Mouse (Mus musculus): Measurements from ENCODE around the gene Lingo4.

Lingo4 gene

DNA sequence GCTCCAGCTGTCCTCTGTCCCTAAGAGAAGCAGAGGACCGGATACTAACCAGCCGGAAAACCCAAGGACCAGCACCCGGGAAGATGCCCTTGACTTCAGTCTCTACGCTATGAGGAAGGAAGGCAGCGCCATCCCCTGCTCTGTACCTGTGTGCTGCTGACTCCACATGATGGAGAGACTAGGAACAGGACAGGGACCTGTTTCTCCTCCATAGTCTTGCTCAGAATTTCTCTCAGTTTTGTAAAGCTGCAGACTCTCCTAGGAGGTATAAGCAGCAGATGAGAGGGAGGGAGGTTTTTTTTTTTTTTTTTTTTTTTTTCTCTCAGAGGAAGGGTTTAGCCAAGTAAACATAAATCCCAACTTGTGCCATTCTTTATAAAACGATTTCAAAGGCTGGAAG, at the start of gene Lingo4:
Lingo4 (plus strand) TSS at position 301 of the 400 bp plus-strand sequence.
- DNase-seq (ENCODE audit: low spot score in 2 of 2) = no peak

GRCm38 (mm10) chr3:94360812-94361211, 37.5 kb upstream of the Lingo4 start:
- no peak for DNase-seq (ENCODE audit: low spot score in 2 of 2)

DNA sequence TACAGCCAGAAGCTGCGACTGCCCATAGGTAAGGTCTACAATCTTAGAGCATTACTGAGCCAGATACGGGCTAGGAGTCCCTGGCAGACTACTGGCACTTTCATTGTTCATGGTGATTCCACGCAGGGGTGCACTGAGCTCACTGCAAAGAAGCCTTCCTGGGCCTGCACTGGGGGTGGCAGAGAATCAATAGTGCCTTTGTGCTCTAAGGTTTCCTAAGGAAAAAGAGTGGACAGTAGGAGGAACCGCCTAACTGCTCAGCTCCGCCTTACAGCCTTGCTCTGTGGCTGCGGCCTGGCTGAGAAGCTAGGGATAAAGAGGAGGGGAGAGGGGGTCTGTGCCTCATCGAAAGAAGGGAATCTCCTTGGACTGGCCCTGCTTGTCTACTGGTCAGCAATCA, 36.2 kb upstream of the Lingo4 start, which contains the start of gene C2cd4d:
C2cd4d (plus strand) TSS at position 301 of the 400 bp plus-strand sequence.
- DNase-seq (ENCODE audit: low spot score in 2 of 2) = no peak

DNA sequence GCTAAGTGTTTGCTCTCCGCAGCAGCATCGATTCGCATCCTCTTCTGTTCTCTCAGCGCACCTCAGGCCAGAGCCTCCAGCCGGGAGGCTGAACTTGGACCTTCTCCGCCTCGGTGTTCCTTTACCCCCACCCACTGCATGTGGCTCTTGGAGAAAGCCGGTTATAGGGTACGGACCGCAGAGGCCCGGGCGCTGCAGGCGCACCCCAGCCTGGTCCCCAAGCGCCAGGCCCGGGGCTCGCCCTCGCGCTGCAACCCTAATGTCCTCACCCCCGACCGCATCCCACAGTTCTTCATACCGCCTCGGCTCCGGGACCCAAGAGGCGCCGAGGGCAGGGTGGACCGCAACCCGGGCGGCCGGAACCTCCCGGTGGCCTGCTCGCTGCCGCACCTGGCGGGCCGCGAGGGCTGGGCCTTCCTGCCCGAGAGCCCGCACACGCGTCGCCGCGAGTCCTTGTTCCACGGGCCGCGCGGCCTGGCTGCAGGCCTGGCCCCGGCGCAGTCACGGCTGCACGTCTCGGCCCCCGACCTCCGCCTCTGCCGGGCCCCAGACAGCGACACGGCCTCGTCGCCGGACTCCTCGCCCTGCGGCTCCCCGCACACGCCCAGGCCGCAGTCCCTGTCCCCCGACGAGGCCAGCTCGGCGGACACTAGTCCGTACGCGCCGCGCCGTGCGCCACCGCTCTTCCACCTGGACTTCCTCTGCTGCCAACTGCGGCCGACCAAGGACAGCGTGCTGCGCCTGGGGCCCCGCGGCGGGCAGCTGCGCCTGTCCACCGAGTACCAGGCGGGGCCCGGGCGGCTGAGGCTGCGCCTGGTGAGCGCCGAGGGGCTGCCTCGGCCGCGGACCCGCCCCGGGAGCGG, 34.8 kb upstream of the Lingo4 start:
- no peak for DNase-seq (ENCODE audit: low spot score in 2 of 2)

- DNase-seq (ENCODE audit: low spot score in 2 of 2) = no peak
Measured at GRCm38 (mm10) chr3:94364154-94364526, 34.2 kb upstream of the Lingo4 start.

- DNase-seq (ENCODE audit: low spot score in 2 of 2) = peak; percentile 61 to 83
Measured at GRCm38 (mm10) chr3:94366761-94367160, 31.6 kb upstream of the Lingo4 start.

DNA sequence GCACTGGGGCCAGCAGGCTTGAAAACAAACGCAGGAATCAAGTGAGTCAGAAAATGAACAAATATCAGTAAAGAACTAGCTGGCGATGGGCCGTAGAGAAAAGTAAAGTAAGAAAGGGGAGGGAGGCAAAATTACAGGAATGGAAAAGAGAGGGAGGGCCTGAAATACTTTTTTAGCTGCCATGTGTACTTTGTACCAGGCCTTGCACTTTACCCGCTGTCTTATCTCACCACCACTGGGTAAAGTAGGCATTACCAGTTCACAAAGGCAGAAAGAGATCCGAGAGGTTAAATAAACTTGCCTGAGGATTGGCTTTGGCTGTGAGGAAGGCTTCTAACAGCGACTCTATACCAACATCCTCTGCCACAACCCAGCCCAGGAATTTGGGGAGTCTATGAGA, 30.8 kb upstream of the Lingo4 start:
- DNase-seq (ENCODE audit: low spot score in 2 of 2) = no peak

- DNase-seq (ENCODE audit: low spot score in 2 of 2) = no peak
Measured at GRCm38 (mm10) chr3:94368631-94369030, 29.7 kb upstream of the Lingo4 start.

GRCm38 (mm10) chr3:94369709-94370108, 28.6 kb upstream of the Lingo4 start:
- no peak for DNase-seq (ENCODE audit: low spot score in 2 of 2)

GRCm38 (mm10) chr3:94371637-94372036, 26.7 kb upstream of the Lingo4 start:
- no peak for DNase-seq (ENCODE audit: low spot score in 2 of 2)

- no peak for DNase-seq (ENCODE audit: low spot score in 2 of 2)
Measured at GRCm38 (mm10) chr3:94372038-94372437, 26.3 kb upstream of the Lingo4 start.

- DNase-seq (ENCODE audit: low spot score in 2 of 2) = no peak
Measured at GRCm38 (mm10) chr3:94372641-94373040, 25.7 kb upstream of the Lingo4 start, which contains the start of gene Rorc. Gene Rorc (plus strand): TSS chr3:94372794.

DNA sequence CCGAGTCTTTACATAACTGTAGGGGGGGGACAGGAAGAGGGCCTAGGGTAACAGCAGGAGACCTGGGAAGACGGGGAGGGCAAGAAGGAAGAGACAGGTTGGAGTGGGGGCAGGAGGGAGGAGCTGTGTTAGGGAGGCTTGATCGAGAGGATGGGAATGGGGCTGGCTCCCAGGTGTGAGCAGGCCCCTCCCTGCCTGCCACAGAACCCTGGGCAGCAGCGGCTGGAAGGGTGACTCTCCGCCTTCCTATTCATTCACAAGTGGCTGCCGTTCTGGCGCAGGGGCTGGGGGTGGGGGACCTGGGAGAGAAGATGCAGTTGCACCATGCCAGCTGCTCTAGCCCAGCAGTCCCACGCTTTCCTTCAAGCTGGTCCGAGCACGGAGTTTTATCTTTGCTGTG, 25.2 kb upstream of the Lingo4 start:
- no peak for DNase-seq (ENCODE audit: low spot score in 2 of 2)

GRCm38 (mm10) chr3:94373597-94374011, 24.7 kb upstream of the Lingo4 start:
- no peak for DNase-seq (ENCODE audit: low spot score in 2 of 2)

GRCm38 (mm10) chr3:94374636-94375035, 23.7 kb upstream of the Lingo4 start:
- no peak for DNase-seq (ENCODE audit: low spot score in 2 of 2)

DNA sequence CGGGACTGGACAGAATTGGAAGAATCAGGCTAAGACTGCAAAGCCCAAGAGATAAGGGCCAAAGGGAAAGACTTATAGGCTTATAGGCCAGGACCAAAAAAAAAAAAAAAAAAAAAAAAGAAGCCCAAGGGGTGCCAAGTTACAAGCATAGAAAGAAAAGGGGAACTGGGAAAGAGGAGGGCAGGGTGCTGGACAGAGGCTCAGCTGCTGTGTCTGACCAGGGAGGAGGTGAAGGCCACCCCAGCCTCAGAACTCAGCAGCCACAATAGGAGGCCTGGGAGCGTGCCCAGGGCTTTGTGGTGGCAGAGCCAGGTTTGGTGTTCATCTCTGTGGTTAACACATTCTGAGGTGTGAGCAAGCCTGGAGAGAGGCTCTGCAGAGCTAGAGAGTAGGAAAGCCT, 23.2 kb upstream of the Lingo4 start:
- DNase-seq (ENCODE audit: low spot score in 2 of 2) = no peak

- no peak for DNase-seq (ENCODE audit: low spot score in 2 of 2)
Measured at GRCm38 (mm10) chr3:94375861-94376260, 22.5 kb upstream of the Lingo4 start.

DNA sequence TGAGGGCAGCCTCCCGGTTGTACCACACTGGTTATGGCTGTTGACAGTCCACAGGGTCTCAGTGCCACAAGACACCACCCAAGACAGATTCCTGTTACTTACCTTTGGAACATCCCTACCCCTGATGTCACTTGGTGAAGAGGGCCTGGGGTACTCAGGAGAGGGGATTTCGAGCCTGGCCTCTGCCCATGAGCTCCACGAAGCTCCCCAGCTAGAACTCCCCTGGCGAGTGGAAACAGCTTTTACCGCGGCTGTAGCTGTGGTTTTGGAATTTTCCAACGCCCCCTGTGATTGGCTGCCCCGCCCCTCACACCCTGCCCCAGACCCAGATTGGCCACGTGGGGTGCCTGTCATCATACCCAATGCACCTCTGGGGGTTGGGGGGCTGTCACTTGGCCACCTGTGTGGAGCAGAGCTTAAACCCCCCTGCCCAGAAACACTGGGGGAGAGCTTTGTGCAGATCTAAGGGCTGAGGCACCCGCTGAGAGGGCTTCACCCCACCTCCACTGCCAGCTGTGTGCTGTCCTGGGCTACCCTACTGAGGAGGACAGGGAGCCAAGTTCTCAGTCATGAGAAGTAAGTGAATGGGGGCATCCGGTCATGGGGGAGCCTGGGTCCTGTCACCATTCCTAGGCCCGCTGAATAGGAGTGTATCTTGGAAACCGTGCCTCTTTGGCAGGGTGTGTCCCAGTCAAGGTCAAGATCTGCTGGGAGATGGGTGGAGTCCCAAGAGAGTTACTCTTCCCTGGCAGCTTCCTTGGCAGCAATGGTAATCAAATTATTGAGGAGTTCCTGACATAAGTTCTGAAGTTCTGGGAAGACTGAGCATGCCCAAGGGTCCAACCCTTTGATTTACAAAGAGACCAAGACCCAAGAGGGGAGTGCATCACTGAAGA, 21.0 kb upstream of the Lingo4 start:
- no peak for DNase-seq (ENCODE audit: low spot score in 2 of 2)

GRCm38 (mm10) chr3:94379831-94380510, 18.3 kb upstream of the Lingo4 start:
- no peak for DNase-seq (ENCODE audit: low spot score in 2 of 2)

DNA sequence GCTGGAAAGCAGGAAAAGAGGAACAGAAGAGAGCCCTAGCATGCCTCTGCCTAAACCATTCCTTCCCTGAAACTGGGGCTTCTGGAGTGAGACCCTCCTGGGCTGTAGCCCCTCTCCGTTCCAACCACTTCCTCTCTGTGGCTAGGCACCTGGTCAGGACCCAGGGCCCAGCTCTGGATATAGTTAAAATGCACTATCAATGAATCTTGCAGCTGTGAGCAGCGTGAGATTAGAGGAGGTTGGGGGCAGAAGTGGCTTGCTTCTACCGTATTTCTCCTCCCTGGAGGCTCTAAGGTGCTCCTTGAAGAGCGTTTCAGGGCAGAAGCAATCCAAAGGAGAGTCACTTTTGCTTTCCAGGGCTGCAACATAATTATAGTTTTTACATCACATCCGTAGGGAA, 16.0 kb upstream of the Lingo4 start:
- DNase-seq (ENCODE audit: low spot score in 2 of 2) = no peak

- DNase-seq (ENCODE audit: low spot score in 2 of 2) = no peak
Measured at GRCm38 (mm10) chr3:94383476-94383875, 14.8 kb upstream of the Lingo4 start.

- no peak for DNase-seq (ENCODE audit: low spot score in 2 of 2)
Measured at GRCm38 (mm10) chr3:94386671-94387070, 11.6 kb upstream of the Lingo4 start.

Measured in spleen, postnatal 4 days (tissue).